Mouse (Mus musculus) MEL (cell line): ENCODE results near the gene Heg1. TPM values are rescaled to one million over a fixed set of nuclear protein-coding genes. Genes with fewer than 3 reads are reported as not detected.

Experiments used
- DNase-seq: peaks from one replicate; pipeline ENCODE4 v3.0.0; 2011; ENCODE audit warnings: low read depth, low spot score
- H3K27ac ChIP-seq: 2 replicates; pipeline ENCODE4 v1.5.1; 2012; ENCODE audit warnings: low read depth, mild to moderate bottlenecking, control low read depth, low read length, moderate library complexity; ENCODE audit not compliant: control insufficient read depth
- H3K27me3 ChIP-seq, 2 experiments: fragments of 150-350 bp in 1 of 2; sonication (generic) in 1 of 2; 2 replicates each; pipeline ENCODE4 v1.6.1; 2012; ENCODE audit warnings: low read length in 2 of 2, mild to moderate bottlenecking in 2 of 2, improper control_type of control experiment in 1 of 2, moderate library complexity in 1 of 2; ENCODE audit not compliant: insufficient read depth in 2 of 2, control insufficient read depth in 1 of 2
- H3K36me3 ChIP-seq, 2 experiments: 2 replicates each; pipeline ENCODE4 v1.6.1; 2012 to 2014; ENCODE audit warnings: low read length in 2 of 2, improper control_type of control experiment in 1 of 2, inconsistent platforms in 1 of 2, mild to moderate bottlenecking in 1 of 2; ENCODE audit not compliant: insufficient read depth in 2 of 2, control insufficient read depth in 1 of 2
- H3K4me1 ChIP-seq, 2 experiments: fragments of 150-350 bp in 1 of 2; sonication (generic) in 1 of 2; 2 replicates each; pipeline ENCODE4 v1.6.1; 2012; ENCODE audit warnings: low read length in 2 of 2, improper control_type of control experiment in 1 of 2, mild to moderate bottlenecking in 1 of 2; ENCODE audit not compliant: insufficient read depth in 2 of 2, control insufficient read depth in 1 of 2
- H3K4me3 ChIP-seq, 2 experiments: fragments of 150-350 bp in 1 of 2; sonication (generic) in 1 of 2; 2 replicates each; pipeline ENCODE4 v1.5.1; 2012; ENCODE audit warnings: low read depth in 2 of 2, low read length in 2 of 2, mild to moderate bottlenecking in 2 of 2, moderate library complexity in 2 of 2, control low read depth in 1 of 2, improper control_type of control experiment in 1 of 2; ENCODE audit not compliant: control insufficient read depth in 1 of 2, insufficient read depth in 1 of 2
- H3K79me2 ChIP-seq: 2 replicates; pipeline ENCODE4 v1.6.1; 2012; ENCODE audit warnings: mild to moderate bottlenecking, low read length, moderate library complexity; ENCODE audit not compliant: control insufficient read depth, poor library complexity, insufficient read depth
- H3K9ac ChIP-seq: 2 replicates; pipeline ENCODE4 v1.6.1; 2012; ENCODE audit warnings: low read depth, mild to moderate bottlenecking, control low read depth, low read length, moderate library complexity; ENCODE audit not compliant: control insufficient read depth, poor library complexity, severe bottlenecking
- H3K9me3 ChIP-seq: fragments of 150-350 bp; sonication (generic); replicated peaks from 2 replicates; pipeline ENCODE4 v1.6.1; 2012; ENCODE audit warnings: mild to moderate bottlenecking, low read length, improper control_type of control experiment, moderate library complexity; ENCODE audit not compliant: insufficient read depth
- BHLHE40 ChIP-seq: IDR thresholded peaks from 2 replicates; pipeline ENCODE4 v1.6.1; 2012; ENCODE audit warnings: low read depth, mild to moderate bottlenecking, inconsistent platforms, low read length, improper control_type of control experiment, borderline replicate concordance
- CHD2 ChIP-seq: IDR thresholded peaks from 2 replicates; pipeline ENCODE4 v1.6.1; 2011; ENCODE audit warnings: low read length, improper control_type of control experiment
- ELF1 ChIP-seq: IDR thresholded peaks from 2 replicates; pipeline ENCODE4 v1.6.1; 2014; ENCODE audit warnings: low read depth, mild to moderate bottlenecking, inconsistent platforms, low read length, improper control_type of control experiment, moderate library complexity
- EP300 ChIP-seq, 2 experiments: IDR thresholded peaks; 2 replicates each; pipeline ENCODE4 v1.6.1; 2011; ENCODE audit warnings: improper control_type of control experiment in 2 of 2, low read length in 2 of 2, low read depth in 1 of 2, mild to moderate bottlenecking in 1 of 2
- ETS1 ChIP-seq: IDR thresholded peaks from 2 replicates; pipeline ENCODE4 v1.6.1; 2012; ENCODE audit warnings: low read depth, mild to moderate bottlenecking, inconsistent platforms, low read length, improper control_type of control experiment, moderate library complexity
- GATA1 ChIP-seq: IDR thresholded peaks from 2 replicates; pipeline ENCODE4 v1.6.1; 2011; ENCODE audit warnings: low read depth, low read length, improper control_type of control experiment
- JUND ChIP-seq: IDR thresholded peaks from 2 replicates; pipeline ENCODE4 v1.6.1; 2011; ENCODE audit warnings: low read depth, mild to moderate bottlenecking, improper control_type of control experiment, low read length
- KAT2A ChIP-seq: conservative IDR thresholded peaks from 2 replicates; pipeline ENCODE4 v1.6.1; 2012; ENCODE audit warnings: low read depth, low read length, improper control_type of control experiment, inconsistent platforms
- MAFK ChIP-seq: IDR thresholded peaks from 2 replicates; pipeline ENCODE4 v1.6.1; 2011; ENCODE audit warnings: low read depth, mild to moderate bottlenecking, low read length, improper control_type of control experiment, borderline replicate concordance
- MAX ChIP-seq: IDR thresholded peaks from 2 replicates; pipeline ENCODE4 v1.6.1; 2011; ENCODE audit warnings: low read length, improper control_type of control experiment
- MAZ ChIP-seq: IDR thresholded peaks from 2 replicates; pipeline ENCODE4 v1.6.1; 2012; ENCODE audit warnings: low read depth, mild to moderate bottlenecking, inconsistent platforms, low read length, improper control_type of control experiment
- MXI1 ChIP-seq: IDR thresholded peaks from 2 replicates; pipeline ENCODE4 v1.6.1; 2011; ENCODE audit warnings: mild to moderate bottlenecking, low read depth, low read length, improper control_type of control experiment
- NELFE ChIP-seq: IDR thresholded peaks from 2 replicates; pipeline ENCODE4 v1.6.1; 2011; ENCODE audit warnings: low read depth, low read length, improper control_type of control experiment
- NRF1 ChIP-seq: IDR thresholded peaks from 2 replicates; pipeline ENCODE4 v1.6.1; 2014; ENCODE audit warnings: low read depth, mild to moderate bottlenecking, inconsistent platforms, low read length, improper control_type of control experiment, moderate library complexity; ENCODE audit not compliant: poor library complexity, insufficient read depth, severe bottlenecking
- POLR2A ChIP-seq, 2 experiments: IDR thresholded peaks; 2 replicates each; pipeline ENCODE4 v1.6.1; 2011 to 2012; ENCODE audit warnings: low read length in 2 of 2, mild to moderate bottlenecking in 2 of 2, control low read depth in 1 of 2, improper control_type of control experiment in 1 of 2, low read depth in 1 of 2, moderate library complexity in 1 of 2; ENCODE audit not compliant: control insufficient read depth in 1 of 2, insufficient read depth in 1 of 2, poor library complexity in 1 of 2
- POLR2AphosphoS2 ChIP-seq: IDR thresholded peaks from 2 replicates; pipeline ENCODE4 v1.6.1; 2011; ENCODE audit warnings: low read length, improper control_type of control experiment
- RAD21 ChIP-seq: IDR thresholded peaks from 2 replicates; pipeline ENCODE4 v1.6.1; 2011; ENCODE audit warnings: mild to moderate bottlenecking, low read depth, low read length, improper control_type of control experiment
- TAL1 ChIP-seq: IDR thresholded peaks from 2 replicates; pipeline ENCODE4 v1.6.1; 2012; ENCODE audit warnings: mild to moderate bottlenecking, inconsistent platforms, low read length, moderate library complexity, mixed read lengths
- TBP ChIP-seq: IDR thresholded peaks from 2 replicates; pipeline ENCODE4 v1.8.0; 2011; ENCODE audit warnings: low read depth, low read length, improper control_type of control experiment
- ZC3H11A ChIP-seq: IDR thresholded peaks from 2 replicates; pipeline ENCODE4 v1.6.1; 2012; ENCODE audit warnings: low read depth, mild to moderate bottlenecking, inconsistent platforms, low read length, improper control_type of control experiment
- ZNF384 ChIP-seq: IDR thresholded peaks from 2 replicates; pipeline ENCODE4 v1.6.1; 2012; ENCODE audit warnings: low read depth, mild to moderate bottlenecking, inconsistent platforms, low read length, improper control_type of control experiment
- polyA plus RNA-seq, 2 experiments: library from polyadenylated mRNA; stranded (reverse) in 1 of 2; unstranded in 1 of 2; fragments of >175 nt in 1 of 2; fragments of >200 nt in 1 of 2; gene quantifications; 2 replicates each; pipeline versions ENCODE4 v1.2.1 to v1.2.4; 2012; ENCODE audit warnings: low replicate concordance in 2 of 2, low read depth in 1 of 2; ENCODE audit not compliant: insufficient read length in 2 of 2, insufficient read depth in 1 of 2, missing spikeins in 1 of 2
- total RNA-seq: library from RNA; depleted of rRNA; stranded (reverse); fragments of 300-350 nt; gene quantifications from 2 replicates; pipeline ENCODE4 v1.2.3, GENCODE M21; 2012

Gene Heg1
- total and polyA plus RNA-seq, 3 experiments = 4.1 to 72.0 (median 6.9) TPM

DNA sequence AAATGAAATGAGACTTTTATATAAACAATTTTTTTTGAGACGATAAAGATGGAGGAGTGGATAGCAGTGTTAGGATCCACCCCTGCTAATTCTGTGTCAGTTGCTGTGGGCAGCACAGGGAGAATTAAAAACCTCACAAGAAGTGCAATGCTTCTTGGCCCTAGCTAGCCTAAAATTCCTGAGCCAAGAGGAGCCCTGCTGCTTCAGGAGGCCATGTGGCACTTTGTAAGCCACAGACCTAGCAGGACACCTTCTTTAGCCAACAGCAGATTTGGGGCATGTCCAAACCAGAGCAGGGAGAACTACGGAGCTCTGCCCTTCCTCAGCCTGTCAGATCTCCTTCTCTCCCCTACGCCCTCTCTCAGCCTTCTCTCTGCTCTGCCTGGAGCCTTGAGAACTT is 13.8 kb upstream of the Heg1 start:
- H3K9ac ChIP-seq = no peak overlapping the region
- H3K4me3 ChIP-seq = no peak overlapping the region
- peaks cover 0 to 11% of the 10 kb centered on the region in 2 experiments for H3K4me1 ChIP-seq
- H3K79me2 ChIP-seq = no peaks in the 10 kb centered on the region
- no peak for DNase-seq
- H3K27me3 ChIP-seq = no peaks in the 10 kb centered on the region
- peaks cover 0 to 10% of the 10 kb centered on the region in 2 experiments; a peak in 2 of 4 replicates for H3K36me3 ChIP-seq
- TF ChIP-seq TAL1 (no peak), NELFE (no peak), POLR2A (IDR thresholded peaks at IDR 0.05; ENCODE audit: control insufficient read depth in 1 of 2, insufficient read depth in 1 of 2, low read depth in 1 of 2, low read length in 2 of 2, poor library complexity in 1 of 2) (no peak), JUND (no peak), EP300 (IDR thresholded peaks at IDR 0.05; ENCODE audit: low read depth in 1 of 2, low read length in 2 of 2) (no peak), GATA1 (no peak), MXI1 (no peak), MAX (no peak), KAT2A (no peak), ZC3H11A (no peak), RAD21 (no peak), MAFK (no peak), BHLHE40 (no peak)
- no peaks in the 10 kb centered on the region for H3K9me3 ChIP-seq
- H3K27ac ChIP-seq = no peak overlapping the region

DNA sequence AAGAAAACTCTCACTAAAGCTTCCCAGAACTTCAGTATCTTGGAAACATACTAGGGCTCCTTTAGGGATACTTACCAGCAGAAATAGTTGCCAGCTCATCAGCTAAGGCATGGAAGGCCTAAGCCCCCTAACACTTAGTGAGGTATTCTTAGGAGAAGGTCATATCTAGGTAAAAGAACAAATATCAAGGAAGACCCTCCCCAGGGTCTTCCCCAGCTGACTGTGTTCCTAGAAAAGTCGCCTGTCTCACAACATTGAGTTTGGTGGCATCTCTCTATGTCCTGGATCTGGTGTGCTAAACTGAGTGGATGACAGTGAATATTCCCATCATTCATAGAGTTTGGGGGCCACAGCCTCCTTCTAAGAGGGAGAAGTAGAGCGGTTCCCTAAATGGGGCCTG is 13.2 kb upstream of the Heg1 start:
- Histone ChIP-seq H3K36me3 (peaks cover 0 to 10% of the 10 kb centered on the region in 2 experiments; a peak in 2 of 4 replicates), H3K79me2 (no peaks in the 10 kb centered on the region), H3K4me3 (no peak overlapping the region), H3K9ac (no peak overlapping the region), H3K27ac (no peak overlapping the region), H3K4me1 (peaks cover 0 to 11% of the 10 kb centered on the region in 2 experiments), H3K27me3 (no peaks in the 10 kb centered on the region), H3K9me3 (no peaks in the 10 kb centered on the region)
- TF ChIP-seq TBP (no peak), MXI1 (no peak), ZNF384 (no peak), POLR2AphosphoS2 (no peak), ETS1 (no peak), ELF1 (no peak), RAD21 (no peak), NRF1 (no peak), NELFE (no peak), MAZ (no peak), CHD2 (no peak)
- DNase-seq = no peak
